Mouse (Mus musculus) cerebellum, adult 8-10 months (tissue): ENCODE measurements around the gene P2rx7.

Experiments used
- DNase-seq: peaks from one replicate; pipeline ENCODE4 v3.0.0; 2022

Gene P2rx7

DNA sequence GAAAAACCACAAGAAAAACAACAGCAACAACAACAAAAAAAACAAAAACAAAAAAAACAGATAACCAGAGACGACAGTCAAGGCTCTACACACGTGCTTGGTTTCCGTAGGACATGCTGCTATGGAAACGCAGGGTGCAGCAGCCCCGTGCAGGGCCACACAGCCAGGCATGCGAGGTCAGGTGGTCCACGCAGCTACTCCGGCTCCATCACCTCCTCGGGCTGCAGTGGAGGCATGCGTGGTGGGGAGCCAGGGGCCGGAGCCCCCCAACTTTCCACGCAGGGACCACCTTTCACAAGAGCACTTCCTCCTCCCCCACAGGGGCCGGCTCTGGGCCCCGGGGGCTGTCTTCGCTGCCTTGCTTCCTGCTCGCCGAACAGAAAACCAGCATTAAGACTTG lies 90.2 kb downstream of the P2rx7 start:
- DNase-seq, result no peak

DNA sequence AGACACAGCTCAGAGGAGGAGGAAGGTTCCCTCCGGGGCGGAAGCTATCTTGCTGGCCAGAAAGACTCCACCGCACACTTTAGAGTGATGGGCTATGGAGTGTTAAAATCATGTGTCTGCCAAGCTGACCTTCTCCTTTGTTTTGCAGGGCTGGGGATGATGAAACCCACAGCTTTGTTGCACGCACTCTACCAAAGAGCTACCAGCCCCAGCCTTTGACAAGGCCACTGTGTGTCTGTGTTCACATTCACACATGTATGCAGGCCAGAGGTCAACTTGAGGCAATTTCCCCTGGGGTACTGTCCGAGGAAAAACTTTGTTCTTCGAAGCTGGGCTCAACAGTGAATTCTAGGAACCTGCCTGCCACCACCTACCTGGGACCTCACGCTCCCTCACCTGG lies 92.1 kb downstream of the P2rx7 start:
- DNase-seq, result no peak

DNA sequence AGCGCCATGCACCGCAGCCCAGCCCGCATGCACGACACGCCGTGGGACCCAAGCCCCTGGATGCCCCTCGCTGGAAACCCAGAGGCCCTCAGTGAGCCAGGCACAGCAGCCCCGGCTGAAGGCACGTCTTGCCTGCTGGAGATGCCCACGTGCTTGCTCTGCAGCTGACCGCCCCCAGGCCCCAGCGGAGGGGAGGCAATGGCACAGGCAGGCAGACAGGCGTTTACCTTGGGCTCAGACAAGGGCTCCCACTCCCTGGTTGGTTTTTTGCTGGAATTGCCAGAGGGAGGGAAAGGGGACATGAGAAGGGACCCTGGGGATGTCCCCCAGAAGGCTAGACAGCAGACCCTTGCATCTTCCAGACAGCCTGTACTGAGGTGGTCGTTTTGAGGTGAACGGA lies 93.0 kb downstream of the P2rx7 start:
- no peak for DNase-seq
